23 mouse cellular contexts compared by ENCODE assay signal in genomic region chr11:106927226-106927625, GRCm38 (mm10).
"Had no signal": no experiment of that assay in that cellular context is flagged by ENCODE, and none has a peak within 500 bp of the region (broad histone marks: within the 10 kb centered on the region; RNA-seq: fewer than 3 reads in every experiment).

No protein-coding gene starts in this region.

- H3K27ac ChIP-seq: layer of hippocampus, adult 2 months; limb, embryonic 10.5 days; limb, embryonic 13.5 days; liver, embryonic 14.5 days; macrophage; midbrain, embryonic 12.5 days; midbrain, embryonic 15.5 days; neural tube, embryonic 12.5 days; neural tube, embryonic 15.5 days; stomach, postnatal 0 days had no signal

- H3K4me2 ChIP-seq: limb, embryonic 13.5 days; lung, embryonic 14.5 days; midbrain, embryonic 12.5 days; midbrain, embryonic 15.5 days; neural tube, embryonic 12.5 days; neural tube, embryonic 15.5 days had no signal

- H3K27me3 ChIP-seq: limb, embryonic 13.5 days; midbrain, embryonic 12.5 days; midbrain, embryonic 15.5 days; neural tube, embryonic 12.5 days; neural tube, embryonic 15.5 days had no signal

- ATAC-seq: inflammation-experienced regulatory T-cells, adult 6 months; intestine, embryonic 16.5 days; lung, postnatal 0 days; midbrain, embryonic 15.5 days had no signal

- H3K36me3 ChIP-seq: limb, embryonic 10.5 days; limb, embryonic 13.5 days; midbrain, embryonic 12.5 days; midbrain, embryonic 15.5 days; neural tube, embryonic 12.5 days; neural tube, embryonic 15.5 days had no signal

- H3K4me3 ChIP-seq: layer of hippocampus, adult 2 months; limb, embryonic 10.5 days; limb, embryonic 13.5 days; midbrain, embryonic 12.5 days; midbrain, embryonic 15.5 days; neural tube, embryonic 12.5 days; neural tube, embryonic 15.5 days had no signal

- H3K9ac ChIP-seq: limb, embryonic 13.5 days; liver, embryonic 14.5 days; liver, postnatal 0 days; lung, embryonic 14.5 days; midbrain, embryonic 12.5 days; midbrain, embryonic 15.5 days; neural tube, embryonic 12.5 days; neural tube, embryonic 15.5 days had no signal

- H3K4me1 ChIP-seq: limb, embryonic 10.5 days; limb, embryonic 13.5 days; midbrain, embryonic 12.5 days; midbrain, embryonic 15.5 days; neural tube, embryonic 12.5 days; neural tube, embryonic 15.5 days had no signal

- DNase-seq: layer of hippocampus, adult 9-11 months; liver; liver, postnatal 0 days; lung, embryonic 14.5 days; right cerebral cortex, adult 18-20 months; right cerebral cortex, postnatal 14 days; right cerebral cortex, postnatal 4 days; thymus, adult 2 months; thymus, postnatal 14 days; thymus, postnatal 4 days had no signal

- H3K9me3 ChIP-seq: limb, embryonic 10.5 days; limb, embryonic 13.5 days; midbrain, embryonic 12.5 days; midbrain, embryonic 15.5 days; neural tube, embryonic 12.5 days; neural tube, embryonic 15.5 days had no signal
